Mouse (Mus musculus) liver, embryonic 14.5 days (tissue): ENCODE measurements around the gene Gm17662. TPM values are rescaled to one million over a fixed set of nuclear protein-coding genes. Genes with fewer than 3 reads are reported as not detected.
A peak's percentile ranks its signal among the peaks of the same experiment; 100 is the strongest.

Experiments
- ATAC-seq: fragments of 200-750 bp; cut with Nextera tagmentation; 2 replicates; pipeline ENCODE4 v1.8.0; 2017; ENCODE audit warnings: moderate number of reproducible peaks, mild to moderate bottlenecking, moderate library complexity; ENCODE audit not compliant: insufficient read depth
- DNase-seq, 3 experiments: peaks; one replicate each; pipeline ENCODE4 v3.0.0-alpha.2; 2012 to 2013; ENCODE audit warnings: low read depth in 3 of 3, low spot score in 3 of 3
- H3K27ac ChIP-seq: fragments of 300-500 bp; sonication (generic); 2 replicates; pipeline ENCODE4 v1.5.1; 2014; ENCODE audit warnings: moderate library complexity, mild to moderate bottlenecking, control low read depth, inconsistent platforms
- H3K27me3 ChIP-seq: fragments of 300-500 bp; sonication (generic); 2 replicates; pipeline ENCODE4 v1.6.1; 2014; ENCODE audit warnings: mild to moderate bottlenecking, low read length, moderate library complexity; ENCODE audit not compliant: control insufficient read depth, insufficient read depth
- H3K36me3 ChIP-seq: fragments of 300-500 bp; sonication (generic); replicated peaks from 2 replicates; pipeline ENCODE4 v1.6.1; 2014; ENCODE audit warnings: low read depth; ENCODE audit not compliant: control insufficient read depth, insufficient read depth
- H3K4me1 ChIP-seq, 2 experiments: fragments of 200-500 bp in 1 of 2; fragments of 300-500 bp in 1 of 2; sonication (generic) in 1 of 2; replicated peaks; 2 replicates each; pipeline ENCODE4 v1.6.1; 2012 to 2014; ENCODE audit warnings: antibody characterized with exemption in 1 of 2, inconsistent platforms in 1 of 2, low read length in 1 of 2; ENCODE audit not compliant: control insufficient read depth in 2 of 2, insufficient read depth in 2 of 2
- H3K4me2 ChIP-seq: fragments of 300-500 bp; sonication (generic); 2 replicates; pipeline ENCODE4 v1.6.1; 2014; ENCODE audit warnings: low read depth, mild to moderate bottlenecking, control low read depth, moderate library complexity
- H3K4me3 ChIP-seq, 2 experiments: fragments of 200-500 bp in 1 of 2; fragments of 300-500 bp in 1 of 2; sonication (generic) in 1 of 2; 2 replicates each; pipeline ENCODE4 v1.5.1; 2012 to 2014; ENCODE audit warnings: low read depth in 2 of 2, low read length in 2 of 2, mild to moderate bottlenecking in 2 of 2, control low read depth in 1 of 2, inconsistent platforms in 1 of 2, moderate library complexity in 1 of 2; ENCODE audit not compliant: insufficient read depth in 1 of 2
- H3K9ac ChIP-seq: fragments of 300-500 bp; sonication (generic); replicated peaks from 2 replicates; pipeline ENCODE4 v1.6.1; 2014; ENCODE audit warnings: mild to moderate bottlenecking, control low read depth, moderate library complexity
- H3K9me3 ChIP-seq: fragments of 300-500 bp; sonication (generic); 2 replicates; pipeline ENCODE4 v1.6.1; 2016; ENCODE audit warnings: low read length, mixed read lengths; ENCODE audit not compliant: control insufficient read depth
- CTCF ChIP-seq: IDR thresholded peaks from 2 replicates; pipeline ENCODE4 v1.5.1; 2016; ENCODE audit warnings: antibody characterized with exemption, low read depth, control low read depth
- EP300 ChIP-seq: IDR thresholded peaks from 2 replicates; pipeline ENCODE4 v1.6.1; 2016; ENCODE audit warnings: antibody characterized with exemption, low read depth
- WGBS: fragments of 180-500 bp; shearing (Covaris S2); extraction: QIAGEN DNeasy Blood & Tissue Kit; methylation state at CpG from one replicate; pipeline ENCODE4 v1.1.7; 2014; ENCODE audit not compliant: insufficient replicate concordance; 5-methylcytosine and 5-hydroxymethylcytosine counted together
- polyA plus RNA-seq, 2 experiments: library from polyadenylated mRNA; depleted of rRNA in 1 of 2; stranded (reverse) in 1 of 2; unstranded in 1 of 2; fragments of >200 nt; fragmentation: Nextera tagmentation in 1 of 2; extraction: Ambion mirVana in 1 of 2; gene quantifications; 2 replicates each; pipeline versions ENCODE4 v1.2.1 to v1.2.3; 2012 to 2014

Gm17662 gene
- polyA plus RNA-seq, 2 experiments = not detected

DNA sequence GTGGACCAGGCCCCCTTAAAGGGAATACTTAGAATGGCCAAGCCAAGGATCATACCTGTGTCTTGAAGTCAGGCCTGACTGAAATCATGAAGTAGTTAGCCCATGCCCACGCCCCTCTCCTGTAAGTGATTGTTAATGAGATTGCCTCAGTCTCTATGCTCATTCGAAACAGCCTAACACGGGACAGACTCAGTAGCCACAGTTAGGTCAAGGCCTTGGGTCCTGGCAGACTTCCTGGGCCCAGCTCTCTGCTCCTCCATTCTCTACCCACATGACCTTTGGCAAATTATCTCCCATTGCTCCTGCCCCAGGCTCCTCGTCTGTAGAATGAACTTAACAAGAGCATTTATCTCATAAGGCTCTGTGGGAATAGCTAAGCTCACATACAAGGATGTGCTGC, 38.1 kb upstream of the Gm17662 start:
- Histone ChIP-seq H3K4me1 (peaks cover 0 to 7% of the 10 kb centered on the region in 2 experiments; a peak in 1 of 4 replicates), H3K4me2 (no peak overlapping the region), H3K4me3 (no peak overlapping the region), H3K27ac (no peak overlapping the region), H3K27me3 (no peaks in the 10 kb centered on the region), H3K9me3 (no peaks in the 10 kb centered on the region), H3K9ac (no peak overlapping the region), H3K36me3 (no peaks in the 10 kb centered on the region)
- 54% methylated on average over 4 of the region's 4 CpGs for WGBS
- no peak for TF ChIP-seq CTCF
- no peak for TF ChIP-seq EP300
- ATAC-seq (no peak), DNase-seq (no peak)

DNA sequence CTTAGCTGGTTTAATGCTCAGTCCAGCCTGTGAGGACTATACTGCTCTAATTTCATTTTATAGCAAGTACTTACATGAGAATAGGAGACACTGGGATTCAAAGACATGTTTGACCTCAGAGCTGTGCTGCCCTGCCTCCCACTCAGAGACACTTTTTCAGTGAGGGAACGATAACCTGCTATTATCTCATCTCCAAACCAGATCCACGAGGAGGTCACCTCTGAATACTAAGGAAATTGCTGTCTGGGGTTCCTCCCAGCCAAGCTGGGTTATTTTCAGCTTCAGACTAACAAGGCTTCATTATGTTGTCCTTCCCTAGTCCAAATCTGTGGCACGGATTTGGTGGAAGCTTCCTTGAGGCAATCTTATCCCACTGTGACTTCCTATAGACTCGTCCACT, 37.2 kb upstream of the Gm17662 start:
- Histone ChIP-seq H3K27me3 (no peaks in the 10 kb centered on the region), H3K36me3 (no peaks in the 10 kb centered on the region), H3K4me1 (peaks cover 0 to 7% of the 10 kb centered on the region in 2 experiments; a peak in 1 of 4 replicates), H3K4me2 (no peak overlapping the region), H3K9me3 (no peaks in the 10 kb centered on the region), H3K27ac (no peak overlapping the region), H3K9ac (no peak overlapping the region), H3K4me3 (no peak overlapping the region)
- TF ChIP-seq CTCF (no peak), EP300 (no peak)
- ATAC-seq (no peak), DNase-seq (no peak)
- WGBS = 47% methylated on average over 4 of the region's 4 CpGs

DNA sequence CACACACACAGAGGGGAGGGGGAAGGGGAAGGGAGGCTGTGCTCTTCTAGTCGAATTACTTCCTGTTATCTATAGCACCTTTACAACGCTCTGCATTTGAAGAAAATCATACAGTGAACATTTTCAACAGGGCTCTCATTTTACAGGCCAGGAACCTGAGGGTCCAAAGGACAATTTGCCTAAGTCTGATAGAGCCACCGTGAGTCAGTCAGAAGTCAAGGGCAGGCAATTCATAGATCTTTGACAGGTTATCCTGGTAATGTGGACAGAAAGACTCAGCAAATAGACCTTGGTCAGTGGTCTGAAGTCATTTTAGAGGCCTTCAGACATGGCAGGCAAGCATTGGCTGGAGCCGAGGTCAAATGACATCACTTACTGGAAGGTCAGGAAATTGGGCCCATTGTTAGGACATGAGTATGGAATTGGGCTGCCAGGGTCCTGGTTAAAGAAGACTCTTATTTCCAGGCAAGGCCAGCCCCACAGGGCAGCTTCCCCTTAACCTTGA, 33.5 kb upstream of the Gm17662 start:
- Histone ChIP-seq H3K4me1 (peaks cover 0 to 5% of the 10 kb centered on the region in 2 experiments; a peak in 1 of 4 replicates), H3K9ac (no peak overlapping the region), H3K9me3 (no peaks in the 10 kb centered on the region), H3K4me3 (no peak overlapping the region), H3K36me3 (no peaks in the 10 kb centered on the region), H3K27me3 (no peaks in the 10 kb centered on the region), H3K4me2 (no peak overlapping the region), H3K27ac (no peak overlapping the region; the same call in 1 of the 2 replicates)
- ATAC-seq (peak; percentile 21; the same call in 1 of the 2 replicates), DNase-seq (peak in 1 of 3 experiments; percentile 3)
- WGBS = 36% methylated on average over 4 of the region's 4 CpGs
- TF ChIP-seq EP300 (no peak), CTCF (no peak)

GRCm38 (mm10) chr4:104824381-104825077, 32.6 kb upstream of the Gm17662 start:
- Histone ChIP-seq H3K9me3 (no peaks in the 10 kb centered on the region), H3K9ac (no peak overlapping the region), H3K4me1 (peaks cover 0 to 5% of the 10 kb centered on the region in 2 experiments; a peak in 1 of 4 replicates), H3K4me2 (no peak overlapping the region), H3K27ac (no peak overlapping the region), H3K27me3 (no peaks in the 10 kb centered on the region), H3K4me3 (no peak overlapping the region), H3K36me3 (no peaks in the 10 kb centered on the region)
- 52% methylated on average over 7 of the region's 7 CpGs for WGBS
- TF ChIP-seq CTCF (no peak), EP300 (no peak)
- DNase-seq = no peak
- ATAC-seq = no peak

GRCm38 (mm10) chr4:104828939-104829338, 28.2 kb upstream of the Gm17662 start:
- Histone ChIP-seq H3K27ac (no peak overlapping the region), H3K4me1 (peaks cover 0 to under 1% of the 10 kb centered on the region in 2 experiments; a peak in 1 of 4 replicates), H3K9me3 (no peaks in the 10 kb centered on the region), H3K9ac (no peak overlapping the region), H3K4me2 (no peak overlapping the region), H3K36me3 (no peaks in the 10 kb centered on the region), H3K27me3 (no peaks in the 10 kb centered on the region), H3K4me3 (no peak overlapping the region)
- TF ChIP-seq EP300 (no peak), CTCF (no peak)
- DNase-seq = no peak
- ATAC-seq = no peak
- 58% methylated on average over 5 of the region's 5 CpGs for WGBS
